Mouse (Mus musculus): ENCODE data around the gene Ints6l. TPM values are rescaled to one million over a fixed set of nuclear protein-coding genes. Genes with fewer than 3 reads are reported as not detected.

Gene Ints6l
- total and polyA plus RNA-seq, 3 experiments, result 19.4 to 42.7 (median 25.5) TPM

- no peaks in the 10 kb centered on the region for H3K27me3 ChIP-seq (replicated peaks)
- no peaks in the 10 kb centered on the region for H3K79me2 ChIP-seq (replicated peaks; ENCODE audit: control insufficient read depth, extremely low read depth, insufficient read depth, poor library complexity, severe bottlenecking)
- no peaks in the 10 kb centered on the region for H3K4me1 ChIP-seq (ENCODE audit: control insufficient read depth in 1 of 2, insufficient read depth in 2 of 2)
- TF ChIP-seq ELF1 (IDR thresholded peaks at IDR 0.05; ENCODE audit: low read depth, low read length) (no peak), EP300 (IDR thresholded peaks at IDR 0.05; ENCODE audit: low read length) (no peak), USF1 (IDR thresholded peaks at IDR 0.05; ENCODE audit: low read depth, low read length) (no peak), TBP (conservative IDR thresholded peaks at IDR 0.05; ENCODE audit: low read depth, low read length) (no peak), JUND (conservative IDR thresholded peaks at IDR 0.05; ENCODE audit: low read depth, low read length) (no peak), RCOR1 (conservative IDR thresholded peaks at IDR 0.05; ENCODE audit: low read depth, low read length) (no peak), USF2 (conservative IDR thresholded peaks at IDR 0.05; ENCODE audit: low read depth, low read length) (no peak), SMC3 (IDR thresholded peaks at IDR 0.05; ENCODE audit: low read depth, low read length) (no peak), ZC3H11A (IDR thresholded peaks at IDR 0.05; ENCODE audit: low read depth, low read length) (no peak), GABPA (IDR thresholded peaks at IDR 0.05; ENCODE audit: insufficient replicate concordance, low read depth, low read length) (no peak), UBTF (IDR thresholded peaks at IDR 0.05; ENCODE audit: low read depth, low read length) (no peak)
- H3K27ac ChIP-seq (ENCODE audit: insufficient read depth, low read depth), result no peak overlapping the region
- no peaks in the 10 kb centered on the region for H3K36me3 ChIP-seq (replicated peaks in 1 of 2; ENCODE audit: control insufficient read depth in 1 of 2, insufficient read depth in 1 of 2, low read length in 1 of 2)
- no peaks in the 10 kb centered on the region for H3K9me3 ChIP-seq (replicated peaks; ENCODE audit: low read length)
- no peak overlapping the region for H3K4me3 ChIP-seq (replicated peaks in 1 of 3; ENCODE audit: low read depth in 2 of 3, low read length in 2 of 3, poor library complexity in 1 of 3)
- DNase-seq (ENCODE audit: extremely low read depth), result no peak
- in situ Hi-C loops (cut with MboI; ENCODE audit: low pct_ligation_motif_present, low pct_unique_long_range_greater_than_20kb, low sequenced_read_pairs) (no loop called here), dilution Hi-C loops (cut with MboI; ENCODE audit: extremely low pct_ligation_motif_present, extremely low pct_unique_long_range_greater_than_20kb, low sequenced_read_pairs) (no loop called here)
- no peak overlapping the region for H3K9ac ChIP-seq (ENCODE audit: insufficient read depth, low read depth)
- no peak overlapping the region for H3K4me2 ChIP-seq (ENCODE audit: insufficient read depth, low read depth, poor library complexity, severe bottlenecking)
Measured at GRCm38 (mm10) chrX:56446487-56447428, 7.9 kb upstream of the Ints6l start.

- DNase-seq (ENCODE audit: extremely low read depth), result no peak
- Histone ChIP-seq H3K27ac (ENCODE audit: insufficient read depth, low read depth) (no peak within 1 kb of the TSS), H3K4me2 (ENCODE audit: insufficient read depth, low read depth, poor library complexity, severe bottlenecking) (no peak within 1 kb of the TSS), H3K9ac (ENCODE audit: insufficient read depth, low read depth) (no peak within 1 kb of the TSS), H3K9me3 (replicated peaks; ENCODE audit: low read length) (no peaks in the 10 kb centered on the region), H3K27me3 (replicated peaks) (no peaks in the 10 kb centered on the region), H3K79me2 (replicated peaks; ENCODE audit: control insufficient read depth, extremely low read depth, insufficient read depth, poor library complexity, severe bottlenecking) (no peaks in the 10 kb centered on the region), H3K4me1 (ENCODE audit: control insufficient read depth in 1 of 2, insufficient read depth in 2 of 2) (no peaks in the 10 kb centered on the region), H3K4me3 (replicated peaks in 1 of 3; ENCODE audit: low read depth in 2 of 3, low read length in 2 of 3, poor library complexity in 1 of 3) (no peak within 1 kb of the TSS), H3K36me3 (replicated peaks in 1 of 2; ENCODE audit: control insufficient read depth in 1 of 2, insufficient read depth in 1 of 2, low read length in 1 of 2) (no peaks in the 10 kb centered on the region)
- in situ Hi-C loops (cut with MboI; ENCODE audit: low pct_ligation_motif_present, low pct_unique_long_range_greater_than_20kb, low sequenced_read_pairs) (no loop called here), dilution Hi-C loops (cut with MboI; ENCODE audit: extremely low pct_ligation_motif_present, extremely low pct_unique_long_range_greater_than_20kb, low sequenced_read_pairs) (no loop called here)
- no peak for TF ChIP-seq USF1 (IDR thresholded peaks at IDR 0.05; ENCODE audit: low read depth, low read length)
- no peak for TF ChIP-seq TBP (conservative IDR thresholded peaks at IDR 0.05; ENCODE audit: low read depth, low read length)
- no peak for TF ChIP-seq JUND (conservative IDR thresholded peaks at IDR 0.05; ENCODE audit: low read depth, low read length)
- TF ChIP-seq PAX5 (IDR thresholded peaks at IDR 0.05; ENCODE audit: low read length), result no peak
- TF ChIP-seq CHD1 (IDR thresholded peaks at IDR 0.05; ENCODE audit: low read depth, low read length), result no peak
- no peak for TF ChIP-seq HCFC1 (IDR thresholded peaks at IDR 0.05; ENCODE audit: low read depth, low read length)
- TF ChIP-seq E2F4 (IDR thresholded peaks at IDR 0.05; ENCODE audit: insufficient replicate concordance, low read depth, low read length), result no peak
- TF ChIP-seq POLR2AphosphoS2 (IDR thresholded peaks at IDR 0.05; ENCODE audit: low read depth, low read length), result no peak
- TF ChIP-seq JUN (IDR thresholded peaks at IDR 0.05; ENCODE audit: insufficient read depth, low read depth, low read length), result no peak
- TF ChIP-seq BHLHE40 (IDR thresholded peaks at IDR 0.05; ENCODE audit: low read depth, low read length), result no peak
- TF ChIP-seq RCOR1 (conservative IDR thresholded peaks at IDR 0.05; ENCODE audit: low read depth, low read length), result no peak
- no peak for TF ChIP-seq MYC (IDR thresholded peaks at IDR 0.05; ENCODE audit: low read depth, low read length)
- no peak for TF ChIP-seq ZKSCAN1 (IDR thresholded peaks at IDR 0.05; ENCODE audit: borderline replicate concordance, low read depth, low read length)
- no peak for TF ChIP-seq RAD21 (IDR thresholded peaks at IDR 0.05; ENCODE audit: low read depth, low read length)
- no peak for TF ChIP-seq CHD2 (IDR thresholded peaks at IDR 0.05; ENCODE audit: low read length)
- TF ChIP-seq SMC3 (IDR thresholded peaks at IDR 0.05; ENCODE audit: low read depth, low read length), result no peak
Measured at GRCm38 (mm10) chrX:56447524-56448015, 7.1 kb upstream of the Ints6l start, which contains the start of gene Gm2174. Gm2174 (plus strand) TSS chrX:56447965.
